Mouse (Mus musculus) liver, adult 2 months (tissue): Measurements from ENCODE around the gene Erp29. TPM values are rescaled to one million over a fixed set of nuclear protein-coding genes. Genes with fewer than 3 reads are reported as not detected.

Experiments used
- DNase-seq: peaks from one replicate; pipeline ENCODE4 v3.0.0-alpha.2; 2011; ENCODE audit warnings: low read depth, low spot score; ENCODE audit errors: extremely low read depth
- H3K27ac ChIP-seq: fragments of 200-500 bp; replicated peaks from 2 replicates; pipeline ENCODE4 v1.5.1; 2012; ENCODE audit warnings: low read depth, mild to moderate bottlenecking, control low read depth, inconsistent platforms, low read length; ENCODE audit not compliant: insufficient read depth
- H3K27me3 ChIP-seq: fragments of 200-500 bp; 2 replicates; pipeline ENCODE4 v1.6.1; 2012; ENCODE audit warnings: mild to moderate bottlenecking, moderate library complexity, low read length, inconsistent platforms; ENCODE audit not compliant: control insufficient read depth, insufficient read depth
- H3K36me3 ChIP-seq: fragments of 200-500 bp; 2 replicates; pipeline ENCODE4 v1.6.1; 2012; ENCODE audit warnings: low read length, inconsistent platforms; ENCODE audit not compliant: control insufficient read depth, insufficient read depth
- H3K4me1 ChIP-seq: fragments of 200-500 bp; 2 replicates; pipeline ENCODE4 v1.6.1; 2011; ENCODE audit warnings: low read length; ENCODE audit not compliant: control insufficient read depth, insufficient read depth
- H3K4me3 ChIP-seq: fragments of 200-500 bp; 2 replicates; pipeline ENCODE4 v1.5.1; 2011; ENCODE audit warnings: low read depth, mild to moderate bottlenecking, control low read depth, low read length, moderate library complexity; ENCODE audit not compliant: insufficient read depth
- H3K79me2 ChIP-seq: fragments of 200-500 bp; 2 replicates; pipeline ENCODE4 v1.6.1; 2012; ENCODE audit warnings: inconsistent platforms, mild to moderate bottlenecking, low read length, moderate library complexity; ENCODE audit not compliant: control insufficient read depth, insufficient read depth
- H3K9ac ChIP-seq: fragments of 200-500 bp; 2 replicates; pipeline ENCODE4 v1.6.1; 2012; ENCODE audit warnings: low read depth, mild to moderate bottlenecking, control low read depth, inconsistent platforms, low read length
- CTCF ChIP-seq: fragments of 200-500 bp; IDR thresholded peaks from 2 replicates; pipeline ENCODE4 v1.5.1; 2011; ENCODE audit warnings: low read depth, low read length, control low read depth
- POLR2A ChIP-seq: fragments of 200-500 bp; IDR thresholded peaks from 2 replicates; pipeline ENCODE4 v1.6.1; 2011; ENCODE audit warnings: low read length, control low read depth; ENCODE audit not compliant: insufficient read depth; ENCODE audit errors: extremely low read depth
- WGBS: fragments of 180-500 bp; shearing (Covaris S2); methylation state at CpG from one replicate; pipeline ENCODE4 v1.1.7; 2018; 5-methylcytosine and 5-hydroxymethylcytosine counted together
- polyA plus RNA-seq: library from polyadenylated mRNA; depleted of rRNA; stranded (reverse); fragments of >200 nt; gene quantifications from 2 replicates; pipeline ENCODE4 v1.2.3, GENCODE M21; 2012
- total RNA-seq: library from RNA; depleted of rRNA; stranded (reverse); fragments of >200 nt; gene quantifications from 2 replicates; pipeline ENCODE4 v1.2.3, GENCODE M21; 2014

Erp29 gene
- total and polyA plus RNA-seq, 2 experiments: 21.9 to 27.1 TPM

- H3K4me1 ChIP-seq: no peaks in the 10 kb centered on the region
- no peak overlapping the region for H3K27ac ChIP-seq
- no peaks in the 10 kb centered on the region for H3K27me3 ChIP-seq
Observed at GRCm38 (mm10) chr5:121444870-121445269, 7.4 kb downstream of the Erp29 start.

GRCm38 (mm10) chr5:121443548-121443947 is 8.8 kb downstream of the Erp29 start:
- Histone ChIP-seq H3K4me3 (no peak overlapping the region), H3K79me2 (no peaks in the 10 kb centered on the region), H3K27me3 (no peaks in the 10 kb centered on the region), H3K27ac (no peak overlapping the region), H3K4me1 (no peaks in the 10 kb centered on the region), H3K9ac (no peak overlapping the region), H3K36me3 (peaks cover 70% of the 10 kb centered on the region)
- peak; percentile 50 for DNase-seq
- TF ChIP-seq POLR2A: no peak
- TF ChIP-seq CTCF: 0 out of 2 replicates have a peak, but pooled peaks have one; percentile 20
- WGBS: 87% methylated on average over 3 of the region's 3 CpGs

More at GRCm38 (mm10) chr5:121444870-121445269, 7.4 kb downstream of the Erp29 start:
- Histone ChIP-seq H3K79me2 (no peaks in the 10 kb centered on the region; the same call in 1 of the 2 replicates), H3K4me3 (no peak overlapping the region), H3K36me3 (peaks cover 57% of the 10 kb centered on the region), H3K9ac (no peak overlapping the region)
- WGBS: 87% methylated on average over 5 of the region's 5 CpGs
- DNase-seq: no peak
- TF ChIP-seq POLR2A: no peak
- no peak for TF ChIP-seq CTCF

- WGBS: 94% methylated on average over 11 of the region's 11 CpGs
- DNase-seq: no peak
- Histone ChIP-seq H3K4me3 (no peak overlapping the region), H3K27ac (no peak overlapping the region), H3K9ac (no peak overlapping the region), H3K79me2 (no peaks in the 10 kb centered on the region), H3K4me1 (peaks cover 6% of the 10 kb centered on the region), H3K36me3 (peaks cover 61% of the 10 kb centered on the region), H3K27me3 (no peaks in the 10 kb centered on the region)
- no peak for TF ChIP-seq CTCF
- TF ChIP-seq POLR2A: no peak
Observed at GRCm38 (mm10) chr5:121438756-121439155, 13.6 kb downstream of the Erp29 start.

GRCm38 (mm10) chr5:121438131-121438530 is 14.2 kb downstream of the Erp29 start:
- peak; percentile 84 for DNase-seq
- 17% methylated on average over 5 of the region's 5 CpGs for WGBS
- peaks cover 64% of the 10 kb centered on the region for H3K36me3 ChIP-seq

GRCm38 (mm10) chr5:121428954-121429353 is 23.4 kb downstream of the Erp29 start:
- peaks cover 58% of the 10 kb centered on the region for H3K36me3 ChIP-seq
- peaks cover 14% of the 10 kb centered on the region for H3K4me1 ChIP-seq
- DNase-seq: no peak
- no peak overlapping the region for H3K27ac ChIP-seq
- H3K27me3 ChIP-seq: no peaks in the 10 kb centered on the region
- H3K79me2 ChIP-seq: no peaks in the 10 kb centered on the region
- WGBS: 93% methylated on average over 3 of the region's 3 CpGs
- no peak overlapping the region for H3K9ac ChIP-seq
- no peak overlapping the region for H3K4me3 ChIP-seq
- TF ChIP-seq CTCF: no peak
- TF ChIP-seq POLR2A: no peak

More at GRCm38 (mm10) chr5:121438131-121438530, 14.2 kb downstream of the Erp29 start:
- TF ChIP-seq POLR2A: no peak
- no peak for TF ChIP-seq CTCF
- H3K79me2 ChIP-seq: no peaks in the 10 kb centered on the region
- no peaks in the 10 kb centered on the region for H3K27me3 ChIP-seq
- H3K27ac ChIP-seq: peak overlapping the region; percentile 22
- H3K4me3 ChIP-seq: no peak overlapping the region
- H3K4me1 ChIP-seq: peaks cover 6% of the 10 kb centered on the region
- H3K9ac ChIP-seq: no peak overlapping the region

GRCm38 (mm10) chr5:121423297-121423696 is 29.0 kb downstream of the Erp29 start:
- no peak for TF ChIP-seq CTCF
- no peak for TF ChIP-seq POLR2A
- Histone ChIP-seq H3K27me3 (no peaks in the 10 kb centered on the region), H3K27ac (no peak overlapping the region), H3K36me3 (peaks cover 72% of the 10 kb centered on the region), H3K4me1 (no peaks in the 10 kb centered on the region), H3K9ac (no peak overlapping the region), H3K79me2 (no peaks in the 10 kb centered on the region), H3K4me3 (no peak overlapping the region)
- WGBS: 44% methylated on average over 10 of the region's 10 CpGs
- DNase-seq: peak; percentile 69
